Mouse (Mus musculus): Measurements from ENCODE around the gene Nol7. TPM values are rescaled to one million over a fixed set of nuclear protein-coding genes. Genes with fewer than 3 reads are reported as not detected.

Gene Nol7
- polyA plus RNA-seq, 1 experiment from 2014 or later: 94.2 TPM

- no peak for ATAC-seq
- 47% methylated on average over 6 of the region's 6 CpGs for whole genome bisulfite sequencing (ENCODE audit: insufficient replicate concordance)
- no peaks in the 10 kb centered on the region for H3K36me3 ChIP-seq (replicated peaks; ENCODE audit: insufficient read depth, low read length)
- H3K4me1 ChIP-seq (ENCODE audit: insufficient read depth): peaks cover 3% of the 10 kb centered on the region; the same call in 1 of the 2 replicates
- H3K4me2 ChIP-seq (ENCODE audit: low read depth, low read length): no peak overlapping the region
- TF ChIP-seq CTCF (IDR thresholded peaks at IDR 0.05; ENCODE audit: low read depth): no peak
- TF ChIP-seq EP300 (IDR thresholded peaks at IDR 0.05; ENCODE audit: low read depth): no peak
- no peaks in the 10 kb centered on the region for H3K9me3 ChIP-seq (ENCODE audit: low read length)
- H3K4me3 ChIP-seq (ENCODE audit: low read depth, low read length): no peak overlapping the region
- no peaks in the 10 kb centered on the region for H3K27me3 ChIP-seq (ENCODE audit: insufficient read depth, low read length)
- no peak overlapping the region for H3K27ac ChIP-seq (ENCODE audit: low read depth)
- H3K9ac ChIP-seq (replicated peaks): no peak overlapping the region
- no peak for DNase-seq
Measured at GRCm38 (mm10) chr13:43360534-43360933, 37.7 kb upstream of the Nol7 start.

GRCm38 (mm10) chr13:43362353-43362752 is 35.8 kb upstream of the Nol7 start:
- TF ChIP-seq EP300 (IDR thresholded peaks at IDR 0.05; ENCODE audit: low read depth): no peak
- TF ChIP-seq CTCF (IDR thresholded peaks at IDR 0.05; ENCODE audit: low read depth): no peak
- Histone ChIP-seq H3K4me1 (ENCODE audit: insufficient read depth) (peaks cover 3% of the 10 kb centered on the region; the same call in 1 of the 2 replicates), H3K36me3 (replicated peaks; ENCODE audit: insufficient read depth, low read length) (no peaks in the 10 kb centered on the region), H3K4me2 (ENCODE audit: low read depth, low read length) (no peak overlapping the region), H3K9ac (replicated peaks) (no peak overlapping the region), H3K27ac (ENCODE audit: low read depth) (no peak overlapping the region), H3K27me3 (ENCODE audit: insufficient read depth, low read length) (no peaks in the 10 kb centered on the region), H3K9me3 (ENCODE audit: low read length) (no peaks in the 10 kb centered on the region), H3K4me3 (ENCODE audit: low read depth, low read length) (no peak overlapping the region)
- 80% methylated on average over 9 of the region's 9 CpGs for WGBS (ENCODE audit: insufficient replicate concordance)
- DNase-seq (no peak), ATAC-seq (no peak)

DNA sequence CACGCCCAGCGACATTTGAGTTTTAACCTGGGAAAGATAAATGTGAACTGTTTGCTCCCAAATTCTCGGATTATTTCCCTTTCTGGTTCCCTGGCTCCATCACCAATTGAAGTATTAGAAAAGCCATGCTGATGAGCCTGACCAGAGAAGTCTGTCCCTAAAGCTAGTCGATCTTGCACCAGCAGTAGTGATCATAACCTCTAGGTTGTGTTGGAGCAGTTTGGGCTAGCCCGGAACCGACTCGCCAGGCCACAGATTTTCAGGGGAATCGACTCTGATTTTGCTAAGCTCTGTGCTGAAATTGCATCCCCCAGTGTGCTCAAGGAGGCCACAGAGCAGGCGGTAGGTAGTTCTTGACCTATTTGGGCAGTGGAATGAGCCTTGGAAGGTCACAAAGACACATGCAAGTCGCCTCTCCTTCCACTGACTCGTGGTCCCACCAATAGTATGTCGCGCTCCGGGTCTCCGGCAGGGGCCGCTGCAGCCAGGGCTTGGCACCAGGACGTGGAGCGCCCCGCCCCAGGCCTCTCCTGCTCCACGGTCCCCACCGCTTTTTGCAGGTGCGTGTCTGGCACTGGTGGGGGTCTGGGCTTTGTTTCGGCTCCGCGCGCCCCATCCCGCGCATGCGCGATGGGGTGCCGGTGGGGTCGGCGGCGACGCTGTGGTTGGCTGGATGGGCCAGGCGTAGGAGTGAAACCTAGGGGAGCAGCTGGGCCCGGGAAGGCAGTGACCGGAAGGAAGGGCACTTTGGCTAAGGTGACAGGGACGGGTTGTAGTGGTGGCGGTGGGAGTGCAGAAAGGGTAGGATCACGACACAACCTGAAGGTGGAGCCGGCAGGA is 33.0 kb upstream of the Nol7 start, which contains the start of gene Sirt5:
Gene Sirt5 (plus strand): TSS at position 512 of the 840 bp plus-strand sequence.
- Histone ChIP-seq H3K27me3 (ENCODE audit: insufficient read depth, low read length) (no peaks in the 10 kb centered on the region), H3K27ac (ENCODE audit: low read depth) (peak within 1 kb of the TSS; percentile 82), H3K36me3 (replicated peaks; ENCODE audit: insufficient read depth, low read length) (no peaks in the 10 kb centered on the region), H3K4me3 (ENCODE audit: low read depth, low read length) (peak within 1 kb of the TSS; percentile 78), H3K9ac (replicated peaks) (peak within 1 kb of the TSS; percentile 74), H3K4me2 (ENCODE audit: low read depth, low read length) (peak within 1 kb of the TSS; percentile 86), H3K4me1 (ENCODE audit: insufficient read depth) (peaks cover 3% of the 10 kb centered on the region; the same call in 1 of the 2 replicates), H3K9me3 (ENCODE audit: low read length) (no peaks in the 10 kb centered on the region)
- DNase-seq (peak; percentile 92), ATAC-seq (peak; percentile 93)
- 14% methylated on average over 42 of the region's 42 CpGs for WGBS (ENCODE audit: insufficient replicate concordance)
- TF ChIP-seq EP300 (IDR thresholded peaks at IDR 0.05; ENCODE audit: low read depth): no peak
- TF ChIP-seq CTCF (IDR thresholded peaks at IDR 0.05; ENCODE audit: low read depth): peak; percentile 93

GRCm38 (mm10) chr13:43365825-43366184 is 32.4 kb upstream of the Nol7 start:
- Histone ChIP-seq H3K27me3 (ENCODE audit: insufficient read depth, low read length) (no peaks in the 10 kb centered on the region), H3K36me3 (replicated peaks; ENCODE audit: insufficient read depth, low read length) (no peaks in the 10 kb centered on the region), H3K4me3 (ENCODE audit: low read depth, low read length) (peak overlapping the region; percentile 78), H3K9ac (replicated peaks) (peak overlapping the region; percentile 74), H3K4me2 (ENCODE audit: low read depth, low read length) (peak overlapping the region; percentile 86), H3K27ac (ENCODE audit: low read depth) (peak overlapping the region; percentile 82), H3K9me3 (ENCODE audit: low read length) (no peaks in the 10 kb centered on the region), H3K4me1 (ENCODE audit: insufficient read depth) (peaks cover 3% of the 10 kb centered on the region; the same call in 1 of the 2 replicates)
- DNase-seq (no peak), ATAC-seq (no peak; the same call in 1 of the 2 replicates)
- TF ChIP-seq CTCF (IDR thresholded peaks at IDR 0.05; ENCODE audit: low read depth) (no peak), EP300 (IDR thresholded peaks at IDR 0.05; ENCODE audit: low read depth) (no peak)
- WGBS (ENCODE audit: insufficient replicate concordance): 6% methylated on average over 11 of the region's 11 CpGs

DNA sequence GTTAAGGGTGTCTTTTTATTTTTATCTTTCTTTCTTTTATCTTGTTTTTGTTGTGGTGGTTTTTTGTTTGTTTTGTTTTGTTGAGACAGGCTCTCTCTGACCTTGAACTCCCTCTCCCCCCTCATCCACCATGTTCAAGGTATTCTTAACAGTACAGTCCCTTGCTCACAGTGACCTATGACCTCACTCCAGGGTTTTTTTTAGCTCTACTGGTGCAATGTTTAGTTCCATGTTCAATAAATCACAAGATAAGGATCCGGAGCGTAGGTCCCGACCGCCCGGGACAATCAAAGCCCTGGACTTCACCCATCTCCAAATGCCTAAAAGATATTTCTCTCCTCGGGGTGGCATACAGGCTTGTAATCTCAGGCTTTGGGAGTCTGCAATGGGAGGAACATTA is 28.1 kb upstream of the Nol7 start:
- 66% methylated on average over 6 of the region's 6 CpGs for WGBS (ENCODE audit: insufficient replicate concordance)
- no peaks in the 10 kb centered on the region for H3K27me3 ChIP-seq (ENCODE audit: insufficient read depth, low read length)
- no peak overlapping the region for H3K27ac ChIP-seq (ENCODE audit: low read depth)
- DNase-seq: no peak
- H3K36me3 ChIP-seq (replicated peaks; ENCODE audit: insufficient read depth, low read length): peaks cover 9% of the 10 kb centered on the region
- H3K4me3 ChIP-seq (ENCODE audit: low read depth, low read length): no peak overlapping the region
- no peak overlapping the region for H3K4me2 ChIP-seq (ENCODE audit: low read depth, low read length)
- no peak for ATAC-seq
- H3K9ac ChIP-seq (replicated peaks): no peak overlapping the region
- TF ChIP-seq EP300 (IDR thresholded peaks at IDR 0.05; ENCODE audit: low read depth) (no peak), CTCF (IDR thresholded peaks at IDR 0.05; ENCODE audit: low read depth) (no peak)
- H3K4me1 ChIP-seq (ENCODE audit: insufficient read depth): peaks cover 1% of the 10 kb centered on the region; the same call in 1 of the 2 replicates
- H3K9me3 ChIP-seq (ENCODE audit: low read length): no peaks in the 10 kb centered on the region

DNA sequence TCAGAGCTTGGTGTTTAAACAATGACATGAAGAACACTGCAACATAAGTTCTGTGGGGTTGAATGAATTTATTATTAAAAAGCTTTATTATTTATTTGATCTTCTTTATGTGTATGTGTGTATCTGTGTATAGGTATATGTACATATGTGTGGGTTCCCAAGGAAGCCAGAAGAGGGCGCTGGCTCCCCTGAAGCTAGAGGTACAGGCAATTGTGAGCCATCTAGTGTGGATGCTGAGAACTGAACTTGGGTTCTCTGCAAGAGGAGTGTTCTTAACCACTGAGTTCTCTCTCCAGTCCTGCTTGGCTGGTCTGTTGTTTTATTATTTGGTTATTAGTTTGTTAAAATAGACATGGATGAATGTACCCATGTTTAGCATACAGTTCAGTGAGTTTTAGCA is 25.3 kb upstream of the Nol7 start:
- Histone ChIP-seq H3K27ac (ENCODE audit: low read depth) (no peak overlapping the region), H3K4me1 (ENCODE audit: insufficient read depth) (no peaks in the 10 kb centered on the region), H3K36me3 (replicated peaks; ENCODE audit: insufficient read depth, low read length) (peaks cover 17% of the 10 kb centered on the region), H3K4me3 (ENCODE audit: low read depth, low read length) (no peak overlapping the region), H3K4me2 (ENCODE audit: low read depth, low read length) (no peak overlapping the region), H3K9ac (replicated peaks) (no peak overlapping the region), H3K27me3 (ENCODE audit: insufficient read depth, low read length) (no peaks in the 10 kb centered on the region), H3K9me3 (ENCODE audit: low read length) (no peaks in the 10 kb centered on the region)
- no peak for ATAC-seq
- WGBS (ENCODE audit: insufficient replicate concordance): 78% methylated on average over 1 of the region's 1 CpGs
- TF ChIP-seq EP300 (IDR thresholded peaks at IDR 0.05; ENCODE audit: low read depth) (no peak), CTCF (IDR thresholded peaks at IDR 0.05; ENCODE audit: low read depth) (0 out of 2 replicates have a peak, but pooled peaks have one; percentile 12)
- no peak for DNase-seq
